Mouse (Mus musculus) heart, adult 9 months (tissue): ENCODE measurements around the gene Apc2.
"Not testable (repeated sequence)": the region's sequence is repeated elsewhere in the genome, so short reads cannot be mapped to it uniquely, and the experiment has no call there.

Experiments used
- DNase-seq, 2 experiments: peaks; one replicate each; pipeline ENCODE4 v3.0.0; 2022; ENCODE audit warnings: low spot score in 2 of 2

Gene Apc2

GRCm38 (mm10) chr10:80342749-80343424, 47.1 kb downstream of the Apc2 start:
- DNase-seq, result no peak

GRCm38 (mm10) chr10:80343425-80343895, 47.7 kb downstream of the Apc2 start:
- DNase-seq, result no peak

- DNase-seq, result peak in 1 of 2 experiments; percentile 78
These were observed 48.4 kb downstream of the Apc2 start for GRCm38 (mm10) chr10:80344131-80344661.

GRCm38 (mm10) chr10:80345122-80345521, 49.3 kb downstream of the Apc2 start:
- DNase-seq, result no peak

GRCm38 (mm10) chr10:80345929-80346328, 50.2 kb downstream of the Apc2 start:
- DNase-seq, result not testable (repeated sequence)

GRCm38 (mm10) chr10:80347514-80347967, 51.8 kb downstream of the Apc2 start:
- peak in 1 of 2 experiments; percentile 59 for DNase-seq

- peak; percentile 80 to 83 for DNase-seq
These were observed 52.5 kb downstream of the Apc2 start, which contains the start of gene Adamtsl5 for GRCm38 (mm10) chr10:80348244-80348781. TSS of gene Adamtsl5 (minus strand) at chr10:80348412.

GRCm38 (mm10) chr10:80348981-80349380, 53.2 kb downstream of the Apc2 start:
- no peak for DNase-seq

GRCm38 (mm10) chr10:80350292-80350691, 54.5 kb downstream of the Apc2 start:
- DNase-seq, result peak; percentile 73 to 83

GRCm38 (mm10) chr10:80351896-80352295, 56.1 kb downstream of the Apc2 start:
- no peak for DNase-seq

- no peak for DNase-seq
These were observed 57.0 kb downstream of the Apc2 start for GRCm38 (mm10) chr10:80352727-80353126.

- no peak for DNase-seq
These were observed 59.7 kb downstream of the Apc2 start for GRCm38 (mm10) chr10:80355431-80355830.

GRCm38 (mm10) chr10:80356001-80356682, 60.4 kb downstream of the Apc2 start, which contains the start of gene Plk5:
TSS of gene Plk5 (plus strand) at chr10:80356459.
- DNase-seq, result no peak

GRCm38 (mm10) chr10:80356737-80357136, 61.0 kb downstream of the Apc2 start:
- DNase-seq, result no peak

GRCm38 (mm10) chr10:80357336-80357735, 61.6 kb downstream of the Apc2 start:
- no peak for DNase-seq

- no peak for DNase-seq
These were observed 62.3 kb downstream of the Apc2 start for GRCm38 (mm10) chr10:80357994-80358639.

- no peak for DNase-seq
These were observed 68.0 kb downstream of the Apc2 start for GRCm38 (mm10) chr10:80363734-80364133.

- DNase-seq, result no peak
These were observed 70.0 kb downstream of the Apc2 start for GRCm38 (mm10) chr10:80365736-80366135.
